Mouse (Mus musculus) midbrain, embryonic 10.5 days (tissue): ENCODE data around the gene 9930021J03Rik. TPM values are rescaled to one million over a fixed set of nuclear protein-coding genes. Genes with fewer than 3 reads are reported as not detected.

Experiments used
- DNase-seq: peaks from one replicate; pipeline ENCODE4 v3.0.0-alpha.2; 2017; ENCODE audit warnings: low spot score
- H3K27ac ChIP-seq: fragments of 300-500 bp; sonication (generic); replicated peaks from 2 replicates; pipeline ENCODE4 v1.5.1; 2016; ENCODE audit warnings: mild to moderate bottlenecking
- H3K27me3 ChIP-seq: fragments of 300-500 bp; sonication (generic); 2 replicates; pipeline ENCODE4 v1.6.1; 2016; ENCODE audit warnings: low read depth, mild to moderate bottlenecking; ENCODE audit not compliant: poor library complexity, severe bottlenecking
- H3K36me3 ChIP-seq: fragments of 300-500 bp; sonication (generic); 2 replicates; pipeline ENCODE4 v1.6.1; 2016; ENCODE audit warnings: mild to moderate bottlenecking, moderate library complexity
- H3K4me1 ChIP-seq: fragments of 300-500 bp; sonication (generic); 2 replicates; pipeline ENCODE4 v1.6.1; 2016
- H3K4me3 ChIP-seq: fragments of 300-500 bp; sonication (generic); 2 replicates; pipeline ENCODE4 v1.5.1; 2016; ENCODE audit warnings: mild to moderate bottlenecking, moderate library complexity
- H3K9me3 ChIP-seq: fragments of 300-500 bp; sonication (generic); replicated peaks from 2 replicates; pipeline ENCODE4 v1.6.1; 2016; ENCODE audit warnings: mild to moderate bottlenecking
- WGBS: fragments of 180-500 bp; shearing (Covaris S2); methylation state at CpG from one replicate; pipeline ENCODE4 v1.1.7; 2016; 5-methylcytosine and 5-hydroxymethylcytosine counted together
- polyA plus RNA-seq: library from polyadenylated mRNA; unstranded; fragments of >200 nt; fragmentation: Nextera tagmentation; extraction: Ambion mirVana; gene quantifications from 2 replicates; pipeline ENCODE4 v1.2.1, GENCODE M21; 2016

The 9930021J03Rik gene
- polyA plus RNA-seq, 1 experiment from 2014 or later = 4.0 TPM

DNA sequence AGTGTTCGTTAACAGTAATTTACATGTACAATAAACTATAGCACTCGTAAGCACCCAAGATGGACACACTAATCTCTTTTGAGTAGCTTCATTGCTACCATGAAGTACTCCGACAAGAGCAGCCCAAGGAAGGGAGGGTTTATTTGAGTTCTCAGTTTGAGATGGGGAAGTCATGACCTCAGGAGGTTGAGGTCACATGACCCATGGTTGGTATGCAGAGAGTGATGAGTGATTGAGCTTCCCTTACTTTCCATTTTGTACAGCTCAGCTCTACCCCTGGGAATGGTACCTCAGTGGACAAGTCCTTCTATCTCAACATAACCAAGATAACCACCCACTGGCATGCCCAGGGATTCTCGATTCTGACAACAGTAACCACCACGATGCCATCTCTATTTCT, 22.8 kb upstream of the 9930021J03Rik start:
- DNase-seq = no peak
- Histone ChIP-seq H3K4me1 (no peaks in the 10 kb centered on the region), H3K27ac (no peak overlapping the region), H3K4me3 (no peak overlapping the region), H3K27me3 (no peaks in the 10 kb centered on the region), H3K9me3 (no peaks in the 10 kb centered on the region), H3K36me3 (no peaks in the 10 kb centered on the region)
- WGBS = 77% methylated on average over 5 of the region's 5 CpGs

DNA sequence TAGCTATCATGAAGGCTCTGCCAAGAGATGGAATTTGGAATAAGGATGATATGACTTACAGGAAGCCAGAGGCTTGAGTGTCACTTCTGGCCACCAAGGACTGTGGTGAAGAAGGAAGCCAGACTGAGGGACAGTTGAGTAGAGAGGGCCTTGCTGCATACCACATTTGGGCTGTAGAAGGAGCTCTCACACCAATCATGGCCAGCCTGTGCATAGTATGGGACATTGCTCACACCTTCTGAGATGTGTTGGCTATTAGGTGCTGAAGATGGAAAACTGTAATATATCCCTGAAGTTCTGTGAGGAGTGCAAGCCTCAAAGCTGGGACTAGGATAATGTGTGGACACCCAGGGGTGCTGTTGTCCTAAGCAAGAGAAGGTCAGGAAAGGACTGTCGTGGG, 20.9 kb upstream of the 9930021J03Rik start:
- no peak for DNase-seq
- H3K27me3 ChIP-seq = no peaks in the 10 kb centered on the region
- H3K4me1 ChIP-seq = no peaks in the 10 kb centered on the region
- H3K36me3 ChIP-seq = no peaks in the 10 kb centered on the region
- H3K4me3 ChIP-seq = no peak overlapping the region
- WGBS = 83% methylated on average over 1 of the region's 1 CpGs
- H3K27ac ChIP-seq = no peak overlapping the region
- H3K9me3 ChIP-seq = no peaks in the 10 kb centered on the region

DNA sequence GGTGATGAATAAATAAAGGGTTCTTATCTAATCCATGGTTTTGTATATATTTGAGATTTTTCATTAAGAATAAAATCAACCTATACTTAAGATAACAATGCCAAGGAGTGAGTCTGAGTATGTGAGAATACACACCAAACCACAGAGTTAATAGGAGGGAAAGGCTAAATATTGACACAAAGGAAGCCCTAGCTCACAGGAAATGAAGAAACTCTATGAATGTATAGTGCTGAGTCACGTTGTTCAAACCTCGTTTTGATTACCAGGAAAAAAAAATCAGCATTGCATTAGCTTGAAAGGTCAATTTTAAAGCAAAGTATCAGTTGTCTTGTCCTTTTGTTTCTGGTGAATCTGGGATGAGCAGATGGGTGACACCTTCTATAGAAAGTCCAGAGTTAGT, 19.2 kb upstream of the 9930021J03Rik start:
- H3K4me3 ChIP-seq = no peak overlapping the region
- WGBS = 82% methylated on average over 2 of the region's 2 CpGs
- H3K9me3 ChIP-seq = no peaks in the 10 kb centered on the region
- H3K27ac ChIP-seq = no peak overlapping the region
- no peaks in the 10 kb centered on the region for H3K27me3 ChIP-seq
- no peaks in the 10 kb centered on the region for H3K4me1 ChIP-seq
- no peaks in the 10 kb centered on the region for H3K36me3 ChIP-seq
- DNase-seq = no peak

DNA sequence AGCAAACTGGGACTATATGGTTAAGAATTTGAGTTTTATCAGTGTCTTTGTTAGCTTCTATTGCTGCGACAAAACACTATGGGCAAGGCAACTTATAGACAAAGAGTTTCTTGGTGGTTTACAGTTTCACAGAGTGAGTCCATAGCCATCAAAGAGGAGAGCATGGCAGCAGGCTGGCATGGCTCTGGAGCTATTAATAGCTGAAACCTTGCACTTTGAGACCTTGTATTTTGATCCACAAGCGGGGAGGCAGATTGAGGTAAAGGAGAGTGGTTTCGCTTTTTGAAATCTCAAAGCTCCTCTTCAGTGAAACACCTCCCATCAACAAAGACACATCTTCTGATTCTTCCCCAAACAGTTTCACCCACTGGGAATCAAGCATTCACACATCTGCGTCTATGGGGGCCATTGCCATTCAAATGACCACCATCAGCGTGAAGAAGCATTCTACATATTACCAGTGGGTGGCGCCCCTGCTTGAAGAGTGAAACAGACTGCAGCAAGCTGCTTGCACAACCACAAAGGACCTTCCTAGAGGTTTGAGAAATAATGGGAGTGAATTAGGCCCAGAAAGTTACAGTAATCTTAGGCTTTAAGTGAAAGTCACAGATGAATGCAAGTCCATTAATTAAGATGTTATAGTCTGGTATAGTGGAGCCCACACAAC, 18.4 kb upstream of the 9930021J03Rik start:
- Histone ChIP-seq H3K4me3 (no peak overlapping the region), H3K27me3 (no peaks in the 10 kb centered on the region), H3K9me3 (no peaks in the 10 kb centered on the region), H3K27ac (no peak overlapping the region), H3K4me1 (no peaks in the 10 kb centered on the region), H3K36me3 (no peaks in the 10 kb centered on the region)
- 45% methylated on average over 6 of the region's 6 CpGs for WGBS
- DNase-seq = peak; percentile 56

DNA sequence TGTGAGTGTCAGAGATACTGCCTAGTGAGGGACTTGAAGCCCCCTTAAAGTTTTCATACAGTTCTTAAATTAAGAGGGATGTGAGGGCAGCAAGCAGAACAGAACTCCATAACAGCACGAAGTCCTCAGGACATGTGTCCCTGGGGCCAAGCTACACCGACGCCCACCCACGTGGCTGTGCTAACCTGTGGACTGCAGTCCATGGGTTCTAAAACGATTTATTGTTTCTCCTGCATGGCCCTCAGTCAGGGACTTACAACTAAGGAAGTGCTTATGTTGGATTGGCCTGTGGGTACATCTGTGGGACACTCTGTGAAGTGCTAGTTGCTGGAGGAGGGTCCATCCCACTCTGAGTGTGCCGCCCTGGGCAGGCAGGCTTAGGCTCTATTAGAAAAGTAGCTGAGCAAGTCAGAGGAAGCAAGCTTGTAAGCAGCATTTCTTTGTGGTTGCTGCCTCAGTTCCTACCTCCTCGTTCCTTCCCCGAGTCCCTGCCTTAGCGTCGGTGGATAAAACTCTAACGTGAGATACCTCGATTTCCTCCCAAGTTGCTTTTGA, 17.7 kb upstream of the 9930021J03Rik start:
- no peak overlapping the region for H3K4me3 ChIP-seq
- no peaks in the 10 kb centered on the region for H3K9me3 ChIP-seq
- H3K27ac ChIP-seq = no peak overlapping the region
- no peaks in the 10 kb centered on the region for H3K4me1 ChIP-seq
- H3K27me3 ChIP-seq = no peaks in the 10 kb centered on the region
- 68% methylated on average over 12 of the region's 12 CpGs for WGBS
- H3K36me3 ChIP-seq = no peaks in the 10 kb centered on the region
- DNase-seq = no peak

DNA sequence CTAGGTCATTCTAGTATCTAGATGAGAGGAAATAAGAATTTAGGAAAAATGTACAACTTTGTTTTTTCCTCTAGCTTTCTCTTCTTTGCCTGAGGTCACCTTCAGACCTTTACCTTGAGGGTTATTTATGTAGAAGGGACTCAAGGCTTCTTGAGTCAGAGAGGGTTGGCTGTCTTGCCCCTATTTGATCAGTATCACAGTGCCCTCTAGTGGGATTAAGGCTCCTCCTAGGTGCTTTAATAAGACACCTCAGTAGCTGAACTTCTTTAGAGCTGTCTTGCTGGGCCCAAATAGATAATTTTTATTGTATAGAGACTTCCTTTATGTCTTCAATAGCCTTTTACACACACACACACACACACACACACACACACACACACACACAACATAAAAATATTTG, 15.2 kb upstream of the 9930021J03Rik start:
- Histone ChIP-seq H3K9me3 (no peaks in the 10 kb centered on the region), H3K27me3 (no peaks in the 10 kb centered on the region), H3K4me3 (no peak overlapping the region), H3K36me3 (no peaks in the 10 kb centered on the region), H3K27ac (no peak overlapping the region), H3K4me1 (no peaks in the 10 kb centered on the region)
- DNase-seq = no peak

DNA sequence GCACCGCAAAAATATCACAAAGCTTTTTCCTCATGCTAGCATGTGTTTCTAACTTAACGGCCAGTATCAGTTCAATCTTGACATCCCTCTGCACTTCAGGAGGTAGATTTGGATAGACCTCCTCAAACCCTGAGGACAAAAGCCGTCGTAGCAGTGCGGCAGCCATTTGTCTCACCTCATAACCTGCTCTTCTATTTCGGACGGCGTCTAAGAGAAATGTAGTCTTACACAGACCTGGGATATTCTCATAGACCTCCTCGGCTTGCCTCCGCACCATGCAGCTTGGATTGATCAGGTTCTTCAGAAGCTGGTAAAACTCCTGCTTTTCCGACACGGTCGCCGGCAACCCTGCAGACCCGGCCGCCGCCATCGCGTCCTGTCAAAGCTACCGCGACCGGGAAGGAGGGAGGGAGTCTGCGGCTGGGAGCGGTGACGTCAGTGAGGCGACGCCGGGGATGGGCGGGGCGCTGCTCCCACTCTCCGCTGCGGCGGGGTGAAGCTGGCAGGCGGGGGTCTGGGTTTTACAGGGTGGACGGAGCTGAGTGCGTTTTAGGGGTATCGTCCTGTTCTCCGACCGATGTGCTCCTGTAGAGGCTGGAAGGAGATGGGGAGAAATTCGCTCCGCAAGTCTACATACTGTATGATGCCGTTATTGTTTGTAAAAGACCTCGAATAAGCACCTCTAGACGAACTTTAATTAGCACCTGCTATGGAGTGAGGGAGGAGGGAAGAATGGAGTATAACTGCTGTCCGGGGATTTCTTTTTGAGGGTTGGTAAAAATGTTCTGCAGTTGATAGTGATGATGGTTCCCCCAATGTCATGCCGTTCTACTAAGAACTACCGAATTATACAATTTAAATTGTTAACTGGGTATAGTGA, 7.0 kb upstream of the 9930021J03Rik start, which contains the start of gene Ranbp6:
Ranbp6 (minus strand) TSS at position 394 of the 880 bp plus-strand sequence.
- peak within 1 kb of the TSS; percentile 89 for H3K27ac ChIP-seq
- no peaks in the 10 kb centered on the region for H3K9me3 ChIP-seq
- peaks cover 20% of the 10 kb centered on the region for H3K4me1 ChIP-seq
- 1% methylated on average over 47 of the region's 47 CpGs for WGBS
- H3K4me3 ChIP-seq = peak within 1 kb of the TSS; percentile 80
- DNase-seq = peak; percentile 90
- H3K27me3 ChIP-seq = no peaks in the 10 kb centered on the region
- H3K36me3 ChIP-seq = peaks cover 34% of the 10 kb centered on the region

DNA sequence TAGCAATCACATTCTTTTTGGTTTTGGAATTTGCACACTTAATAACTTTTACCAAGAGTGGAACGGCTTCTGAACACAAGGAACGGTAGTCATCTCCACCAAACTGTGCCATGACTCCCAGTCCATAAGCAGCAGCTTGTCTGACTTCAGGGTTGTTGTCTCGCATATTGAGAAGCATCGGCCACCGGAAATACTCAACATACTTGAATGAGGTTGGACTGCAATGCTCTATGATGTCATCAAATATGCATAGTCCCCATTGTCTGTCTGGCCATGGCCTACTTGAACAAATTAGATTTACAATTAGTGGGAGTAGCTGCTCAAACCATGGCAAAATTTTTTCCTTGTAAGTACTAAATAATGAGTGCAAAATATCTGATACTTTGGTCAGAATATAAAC, 4.2 kb upstream of the 9930021J03Rik start:
- DNase-seq = no peak
- no peak overlapping the region for H3K27ac ChIP-seq
- H3K9me3 ChIP-seq = no peaks in the 10 kb centered on the region
- 96% methylated on average over 5 of the region's 5 CpGs for WGBS
- no peak overlapping the region for H3K4me3 ChIP-seq
- peaks cover 26% of the 10 kb centered on the region for H3K4me1 ChIP-seq
- H3K36me3 ChIP-seq = peaks cover 34% of the 10 kb centered on the region
- no peaks in the 10 kb centered on the region for H3K27me3 ChIP-seq

DNA sequence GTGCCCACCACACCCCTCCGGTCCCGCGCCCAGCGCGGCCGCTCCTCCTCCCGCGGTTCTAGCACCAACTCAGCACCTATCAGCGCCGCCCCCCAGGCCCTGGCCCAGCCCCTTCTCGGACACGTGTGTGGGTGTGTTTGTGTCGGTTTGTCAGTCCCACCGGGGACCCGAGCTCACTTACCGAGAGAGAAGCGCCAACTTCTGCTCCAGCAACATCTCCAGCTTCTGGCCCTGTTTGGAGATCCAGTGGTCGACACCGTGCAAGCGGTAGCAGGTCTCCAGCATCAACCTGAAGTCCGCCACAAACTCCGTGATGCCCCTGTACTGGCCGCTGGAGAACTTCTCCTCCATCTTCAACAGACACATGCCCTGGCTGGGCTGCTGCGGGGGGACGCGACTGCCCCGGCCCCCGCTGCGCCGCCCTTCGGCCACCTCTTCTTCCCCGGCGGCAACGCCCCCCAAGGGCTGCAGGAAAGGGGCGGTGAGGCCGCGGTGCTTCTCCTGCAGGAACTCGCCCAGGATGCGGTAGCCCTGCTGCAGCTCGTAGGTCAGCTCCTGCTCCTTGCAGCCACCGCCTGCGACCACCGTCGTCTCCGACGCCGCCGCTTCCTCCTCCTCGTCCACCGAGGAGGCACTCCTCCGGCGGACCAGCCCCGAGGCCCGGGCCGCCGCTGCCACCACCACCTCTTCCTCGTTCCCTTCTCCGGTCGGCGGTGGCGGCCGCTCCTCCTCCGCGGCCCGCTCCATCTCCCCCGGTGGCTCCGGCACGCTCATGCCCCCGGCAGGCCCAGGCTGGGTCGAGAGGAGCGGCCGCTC, 480 bp downstream of the 9930021J03Rik start:
- Histone ChIP-seq H3K27me3 (no peaks in the 10 kb centered on the region), H3K4me1 (peaks cover 29% of the 10 kb centered on the region), H3K27ac (peak overlapping the region; percentile 97), H3K9me3 (no peaks in the 10 kb centered on the region), H3K4me3 (peak overlapping the region; percentile 93), H3K36me3 (peaks cover 25% of the 10 kb centered on the region)
- DNase-seq = peak; percentile 73
- WGBS = under 1% methylated on average over 67 of the region's 72 CpGs

DNA sequence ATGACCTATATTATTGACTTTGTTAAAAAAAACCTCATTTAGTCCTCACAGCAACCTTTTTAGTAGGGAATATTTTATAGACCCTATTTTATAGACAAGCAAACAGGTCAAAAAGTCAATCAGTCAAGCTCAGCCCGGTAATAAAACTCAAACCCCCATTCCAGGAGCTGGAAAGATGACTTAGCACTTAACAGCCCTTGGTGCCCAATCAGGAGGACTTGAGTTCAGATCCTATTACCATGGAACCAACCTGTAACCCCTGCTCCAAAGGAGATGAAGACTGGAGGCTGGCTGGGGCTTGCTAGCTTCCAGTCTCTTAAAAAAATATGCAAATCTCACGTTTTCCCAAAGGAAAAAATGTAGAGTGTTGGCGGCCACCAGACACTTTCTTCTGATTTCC, 1.8 kb downstream of the 9930021J03Rik start:
- peaks cover 15% of the 10 kb centered on the region for H3K36me3 ChIP-seq
- no peak for DNase-seq
- peak overlapping the region; percentile 93 for H3K4me3 ChIP-seq
- H3K27ac ChIP-seq = no peak overlapping the region
- 64% methylated on average over 3 of the region's 3 CpGs for WGBS
- no peaks in the 10 kb centered on the region for H3K9me3 ChIP-seq
- no peaks in the 10 kb centered on the region for H3K27me3 ChIP-seq
- peaks cover 27% of the 10 kb centered on the region for H3K4me1 ChIP-seq

DNA sequence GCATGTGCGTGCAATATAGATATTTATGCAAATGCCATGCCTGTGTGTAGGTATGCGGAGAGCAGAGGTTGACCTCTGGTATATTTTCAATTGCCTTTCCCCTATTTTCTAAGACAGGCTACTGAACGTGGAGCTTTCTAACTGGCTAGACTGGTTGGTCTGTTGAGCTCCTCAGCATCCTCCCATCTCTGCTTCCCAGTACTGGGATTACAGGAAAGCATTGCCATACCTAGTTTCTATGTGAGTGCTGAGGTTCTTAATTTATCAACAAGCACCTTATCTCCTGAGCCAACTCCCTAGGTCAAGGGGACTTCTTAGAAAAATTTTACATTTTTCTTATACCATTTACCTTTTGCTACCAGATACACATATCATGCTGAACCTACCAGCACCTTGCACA, 8.4 kb downstream of the 9930021J03Rik start:
- Histone ChIP-seq H3K27ac (no peak overlapping the region), H3K27me3 (no peaks in the 10 kb centered on the region), H3K4me1 (peaks cover 4% of the 10 kb centered on the region; the same call in 1 of the 2 replicates), H3K36me3 (0 out of 2 replicates have a peak, but pooled peaks cover 4% of the 10 kb centered on the region), H3K9me3 (no peaks in the 10 kb centered on the region), H3K4me3 (no peak overlapping the region)
- DNase-seq = no peak
- WGBS = 92% methylated on average over 3 of the region's 3 CpGs

DNA sequence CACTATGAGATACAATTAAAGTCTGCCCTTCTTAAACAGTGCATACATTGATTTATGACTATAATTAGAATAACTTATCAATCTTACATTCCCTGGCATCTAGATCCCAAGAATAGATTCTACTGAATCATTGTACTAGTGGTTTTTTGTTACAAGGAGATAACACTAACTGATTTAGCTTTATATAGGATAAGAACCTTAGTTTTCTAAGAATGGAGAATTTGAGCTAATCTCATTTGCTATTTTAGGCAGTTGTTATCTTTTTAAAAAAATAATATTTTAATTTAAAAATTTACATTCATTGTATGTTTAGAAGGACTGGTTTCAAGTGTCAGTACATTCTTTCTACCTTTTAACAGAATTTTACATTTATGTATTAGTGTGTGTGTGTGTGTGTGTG, 17.8 kb downstream of the 9930021J03Rik start:
- H3K4me3 ChIP-seq = no peak overlapping the region
- H3K36me3 ChIP-seq = peaks cover 20% of the 10 kb centered on the region
- DNase-seq = no peak
- no peaks in the 10 kb centered on the region for H3K27me3 ChIP-seq
- no peak overlapping the region for H3K27ac ChIP-seq
- H3K9me3 ChIP-seq = no peaks in the 10 kb centered on the region
- H3K4me1 ChIP-seq = no peaks in the 10 kb centered on the region
